Mouse (Mus musculus) cortical plate, adult 2 months (tissue): Measurements from ENCODE around the gene Cmtm6. TPM values are rescaled to one million over a fixed set of nuclear protein-coding genes. Genes with fewer than 3 reads are reported as not detected.

Experiments used
- H3K27ac ChIP-seq: fragments of 200-500 bp; 2 replicates; pipeline ENCODE4 v1.5.1; 2012; ENCODE audit warnings: low read length, control low read depth, inconsistent platforms; ENCODE audit not compliant: insufficient read depth
- H3K4me1 ChIP-seq: fragments of 200-500 bp; 2 replicates; pipeline ENCODE4 v1.6.1; 2011; ENCODE audit warnings: low read length; ENCODE audit not compliant: control insufficient read depth, insufficient read depth
- H3K4me3 ChIP-seq: fragments of 200-500 bp; 2 replicates; pipeline ENCODE4 v1.5.1; 2011; ENCODE audit warnings: mild to moderate bottlenecking, low read length, control low read depth; ENCODE audit not compliant: insufficient read depth
- CTCF ChIP-seq: fragments of 200-500 bp; IDR thresholded peaks from 2 replicates; pipeline ENCODE4 v1.5.1; 2011; ENCODE audit warnings: mild to moderate bottlenecking, control low read depth, low read length; ENCODE audit not compliant: insufficient read depth; ENCODE audit errors: extremely low read depth
- POLR2A ChIP-seq: fragments of 200-500 bp; IDR thresholded peaks from 2 replicates; pipeline ENCODE4 v1.6.1; 2011; ENCODE audit warnings: mild to moderate bottlenecking, low read length, control low read depth; ENCODE audit not compliant: insufficient read depth; ENCODE audit errors: extremely low read depth
- polyA plus RNA-seq: library from polyadenylated mRNA; depleted of rRNA; stranded (reverse); fragments of >200 nt; gene quantifications from 2 replicates; pipeline ENCODE4 v1.2.3, GENCODE M21; 2012

The Cmtm6 gene
- polyA plus RNA-seq, 1 experiment, result 22.8 TPM

DNA sequence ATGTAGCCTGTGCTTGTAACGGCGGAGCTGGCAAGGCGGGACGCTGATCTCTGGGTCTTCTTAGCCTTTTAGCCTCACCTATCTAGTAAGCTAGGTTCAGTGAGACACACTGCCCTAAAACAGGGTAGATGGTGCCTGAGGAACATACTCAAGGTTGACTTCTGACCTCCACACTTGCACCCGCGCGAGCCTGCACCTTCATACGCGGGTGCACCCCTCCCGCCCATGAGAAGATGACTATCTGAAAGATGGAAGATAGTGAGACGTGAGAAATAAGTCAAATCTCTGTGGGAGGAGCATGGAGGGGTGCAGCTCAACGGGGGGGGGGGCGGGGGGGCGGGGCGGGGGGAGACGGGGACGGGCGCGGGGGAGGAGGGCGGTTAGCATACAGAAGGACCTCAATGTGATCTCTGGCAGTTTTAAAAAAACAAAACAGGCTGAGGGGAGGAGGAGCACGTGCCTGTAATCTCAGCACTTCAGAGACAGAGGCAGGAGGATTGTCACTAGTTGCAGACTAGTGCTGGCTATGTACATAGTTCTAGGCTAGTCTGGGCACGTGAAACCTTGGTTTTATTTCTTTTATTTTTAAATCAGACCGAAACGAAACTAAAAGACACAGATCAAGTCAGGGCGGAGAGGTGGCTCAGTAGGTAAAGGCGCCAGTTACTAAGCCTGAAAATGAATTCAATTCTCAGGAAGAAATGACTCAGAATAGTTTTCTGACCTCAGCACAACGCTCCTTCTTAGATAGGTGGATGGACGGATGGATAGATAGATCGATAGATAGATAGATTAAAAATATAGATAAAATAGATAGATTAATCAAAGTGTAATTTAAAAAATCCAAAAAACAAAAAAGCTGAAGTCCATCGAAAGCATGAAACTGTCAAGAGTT lies 758 bp upstream of the Cmtm6 start:
- peak overlapping the region; percentile 56; the same call in 1 of the 2 replicates for H3K4me3 ChIP-seq
- no peak for TF ChIP-seq CTCF
- no peak for TF ChIP-seq POLR2A
- H3K4me1 ChIP-seq, result peaks cover 2% of the 10 kb centered on the region; the same call in 1 of the 2 replicates
- no peak overlapping the region for H3K27ac ChIP-seq

DNA sequence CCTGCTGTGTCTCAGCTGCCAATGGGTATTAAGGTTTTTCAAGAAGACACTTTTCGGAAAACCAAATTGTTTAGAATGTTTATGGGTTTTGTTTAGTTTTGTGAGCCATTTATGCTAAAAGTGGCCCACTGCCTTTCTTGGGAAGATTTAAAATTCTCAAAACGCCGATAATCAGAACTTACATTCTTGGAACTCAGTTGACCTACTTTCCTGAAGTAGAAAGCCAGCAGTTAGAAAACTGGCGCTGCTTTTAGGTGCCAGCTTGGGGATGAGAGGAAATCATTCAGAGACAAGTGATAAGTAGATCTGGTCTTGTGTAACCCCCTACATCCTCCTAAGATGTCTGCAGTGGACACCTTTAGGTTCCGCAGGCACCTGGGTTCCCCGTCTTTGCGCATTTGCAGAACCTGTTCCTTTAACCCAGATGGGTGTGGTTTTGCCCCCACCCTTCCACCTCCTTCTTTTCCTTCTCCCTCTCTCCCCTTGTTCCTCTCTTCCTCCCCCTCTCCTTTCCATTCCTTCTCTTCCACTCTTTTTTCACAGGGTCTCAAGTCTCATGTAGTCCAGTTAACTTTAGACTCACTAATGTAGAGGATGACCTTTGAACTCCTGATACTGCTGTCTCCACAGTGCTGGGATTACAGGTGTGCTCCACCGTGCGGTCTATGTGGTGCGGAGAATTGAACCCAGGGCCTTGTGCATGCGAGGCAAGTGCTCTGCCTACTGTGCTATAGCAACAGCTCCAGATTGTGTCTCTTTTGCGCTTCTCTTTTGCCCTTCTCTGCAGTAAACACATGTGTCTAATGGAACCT lies 1.2 kb downstream of the Cmtm6 start:
- no peak overlapping the region for H3K27ac ChIP-seq

DNA sequence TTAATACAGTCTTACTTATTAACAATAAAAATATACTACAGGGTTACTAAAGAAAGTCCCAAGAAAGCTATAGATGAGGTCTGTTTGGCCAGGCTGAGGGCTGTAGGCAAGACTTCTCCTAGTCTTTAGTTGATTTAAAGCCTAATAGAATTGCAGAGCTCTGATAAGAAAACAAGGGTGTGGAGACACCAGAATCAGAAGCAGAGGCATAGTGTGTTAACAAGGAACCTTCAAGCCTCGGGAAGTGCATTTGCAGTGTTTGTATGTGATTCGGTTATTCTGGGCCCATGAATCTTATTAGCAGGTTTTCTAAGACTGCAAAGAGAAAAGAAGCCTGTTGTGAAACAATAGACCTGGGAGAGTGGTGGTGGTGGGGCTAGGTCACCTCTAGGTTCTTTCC lies 2.3 kb downstream of the Cmtm6 start:
- Histone ChIP-seq H3K4me3 (no peak overlapping the region), H3K27ac (no peak overlapping the region), H3K4me1 (peaks cover 4% of the 10 kb centered on the region; the same call in 1 of the 2 replicates)
- TF ChIP-seq CTCF, result no peak
- TF ChIP-seq POLR2A, result no peak

More for the DNA sequence above, 1.2 kb downstream of the Cmtm6 start:
- peaks cover 4% of the 10 kb centered on the region; the same call in 1 of the 2 replicates for H3K4me1 ChIP-seq
- peak overlapping the region; percentile 56 for H3K4me3 ChIP-seq
- TF ChIP-seq POLR2A, result no peak
- no peak for TF ChIP-seq CTCF

DNA sequence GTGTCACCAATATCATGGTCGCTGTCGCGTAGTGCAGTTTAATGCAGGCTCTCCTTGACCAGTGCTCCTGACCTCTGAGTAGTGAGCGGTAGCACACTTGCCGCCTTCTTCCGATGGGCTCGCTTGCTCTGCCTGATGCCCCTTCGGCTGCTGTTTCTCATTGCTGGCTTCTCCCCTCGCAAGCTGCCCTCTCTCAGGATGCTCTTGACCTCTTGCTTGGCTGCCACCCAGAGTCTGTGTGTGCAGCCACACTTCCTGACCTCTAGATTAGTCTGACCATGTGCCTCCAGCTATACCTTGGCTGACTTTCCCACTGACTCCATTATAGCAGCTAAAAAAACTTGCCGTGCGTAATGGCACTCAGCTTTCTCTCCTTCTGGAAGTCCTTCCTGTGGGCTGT lies 5.5 kb downstream of the Cmtm6 start:
- Histone ChIP-seq H3K4me3 (no peak overlapping the region), H3K27ac (no peak overlapping the region), H3K4me1 (peaks cover 4% of the 10 kb centered on the region; the same call in 1 of the 2 replicates)
- TF ChIP-seq CTCF (no peak), POLR2A (no peak)

DNA sequence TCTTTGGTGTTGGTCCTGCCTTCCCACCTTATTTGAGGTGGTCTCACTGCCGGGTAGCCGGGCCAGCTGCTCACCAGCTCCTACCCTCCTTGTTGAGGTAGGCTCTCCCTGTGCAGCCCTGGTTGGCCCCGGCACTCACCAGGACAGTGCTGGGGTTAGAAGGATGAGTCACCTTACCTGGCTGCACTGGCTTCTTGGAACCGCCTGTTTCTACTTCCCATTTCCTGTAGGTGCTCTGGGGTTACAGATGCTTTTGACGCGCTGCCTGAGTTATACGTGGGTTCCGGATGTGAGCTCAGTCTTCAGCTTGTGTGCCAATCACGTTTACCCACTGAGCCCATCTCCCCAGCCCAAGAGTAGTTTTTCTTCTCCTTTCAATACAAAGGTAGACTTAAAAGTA lies 9.4 kb downstream of the Cmtm6 start:
- H3K4me3 ChIP-seq, result no peak overlapping the region
- H3K27ac ChIP-seq, result no peak overlapping the region
- peaks cover 3% of the 10 kb centered on the region for H3K4me1 ChIP-seq
- TF ChIP-seq CTCF (no peak), POLR2A (no peak)

DNA sequence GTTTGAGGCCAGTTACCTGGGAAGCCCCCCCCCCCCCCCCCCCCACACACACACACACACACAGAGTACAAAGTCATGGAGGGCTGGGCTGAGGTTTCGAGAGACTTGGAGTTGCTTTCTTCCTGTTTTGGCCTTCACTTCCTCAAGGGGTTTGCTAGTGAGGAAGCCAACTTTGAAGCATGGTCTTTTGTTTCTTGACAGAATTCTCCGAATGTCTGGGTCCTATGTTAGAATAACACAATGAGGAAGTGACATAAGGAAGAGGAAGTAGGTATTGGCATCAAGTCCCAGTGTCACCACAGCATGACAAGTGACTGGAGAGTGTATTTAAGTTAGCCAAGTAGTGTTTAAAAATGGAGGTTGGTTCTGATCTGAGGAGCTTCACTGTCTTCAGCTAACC lies 11.8 kb downstream of the Cmtm6 start:
- peaks cover 7% of the 10 kb centered on the region for H3K4me1 ChIP-seq
- TF ChIP-seq POLR2A (no peak), CTCF (no peak)
- H3K27ac ChIP-seq, result no peak overlapping the region
- no peak overlapping the region for H3K4me3 ChIP-seq

DNA sequence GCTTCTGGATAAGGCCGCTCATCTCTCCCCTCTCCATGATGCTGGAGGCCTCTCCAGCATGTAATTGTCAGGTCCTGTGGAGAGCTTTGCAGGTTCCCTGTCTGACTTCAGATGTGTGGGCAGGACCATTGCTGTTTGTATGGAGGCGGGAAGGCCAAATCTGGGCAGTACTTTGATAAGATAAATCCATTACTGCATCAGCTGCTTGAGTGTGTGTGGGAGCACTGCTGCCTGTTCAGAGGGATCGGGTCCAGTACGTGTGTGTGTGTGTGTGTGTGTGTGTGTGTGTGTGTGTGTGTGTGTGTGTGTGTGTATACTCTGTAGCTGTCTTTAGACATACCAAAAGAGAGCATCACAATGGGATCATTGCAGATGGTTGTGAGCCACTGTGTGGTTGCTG lies 14.2 kb downstream of the Cmtm6 start:
- Histone ChIP-seq H3K4me3 (no peak overlapping the region), H3K27ac (peak overlapping the region; percentile 52), H3K4me1 (peaks cover 7% of the 10 kb centered on the region)
- TF ChIP-seq CTCF (no peak), POLR2A (no peak)

DNA sequence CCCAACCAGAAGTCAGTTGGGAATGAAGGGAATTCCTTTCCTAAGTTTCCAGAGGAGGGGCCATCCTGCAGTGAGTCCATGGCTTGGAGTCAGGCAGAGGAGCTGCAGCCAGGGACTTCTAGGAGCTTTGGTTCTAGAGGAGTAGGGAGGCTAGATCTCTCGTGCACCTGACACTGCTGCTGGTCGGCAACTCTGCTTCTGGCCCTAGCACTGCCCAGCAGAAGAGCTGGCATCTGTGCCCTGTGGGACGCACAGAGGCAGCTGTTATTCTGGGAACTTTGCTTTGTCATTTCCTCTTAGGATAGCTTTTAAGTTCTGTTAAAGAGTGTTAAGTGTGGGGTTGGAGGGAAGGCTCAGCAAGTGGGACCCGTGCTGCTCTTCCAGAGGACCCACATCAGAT lies 14.7 kb downstream of the Cmtm6 start:
- TF ChIP-seq POLR2A (no peak), CTCF (no peak)
- Histone ChIP-seq H3K27ac (peak overlapping the region; percentile 52; the same call in 1 of the 2 replicates), H3K4me3 (no peak overlapping the region), H3K4me1 (peaks cover 7% of the 10 kb centered on the region)

DNA sequence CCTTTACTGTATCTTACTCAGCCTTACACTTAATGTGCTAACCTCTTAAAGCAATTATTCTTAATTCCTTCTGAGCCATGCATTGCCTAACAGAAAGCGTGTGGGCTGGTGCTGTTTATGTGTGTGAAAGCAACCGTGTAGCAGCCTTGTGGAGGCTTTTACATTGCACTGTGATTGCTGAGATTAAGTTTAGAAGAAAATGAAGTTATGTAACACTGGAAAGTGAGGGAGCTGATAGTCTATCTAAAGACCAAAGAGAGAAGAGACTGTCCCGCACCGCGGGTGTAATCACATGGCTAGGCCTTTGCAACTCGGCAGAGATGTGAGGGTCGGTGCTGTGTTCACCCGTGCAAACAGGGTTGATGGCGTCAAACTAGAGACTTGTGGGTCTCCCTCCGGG lies 16.1 kb downstream of the Cmtm6 start:
- peak overlapping the region; percentile 62 for H3K27ac ChIP-seq
- no peak overlapping the region for H3K4me3 ChIP-seq
- TF ChIP-seq CTCF (no peak), POLR2A (no peak)
- H3K4me1 ChIP-seq, result peaks cover 7% of the 10 kb centered on the region
